Mouse (Mus musculus): Measurements from ENCODE around the gene Adprhl1.

- TF ChIP-seq GATA1 (IDR thresholded peaks at IDR 0.05; ENCODE audit: borderline replicate concordance, low read length) (no peak), FLI1 (IDR thresholded peaks at IDR 0.05; ENCODE audit: low read length) (no peak)
Measured at GRCm38 (mm10) chr8:13180408-13180807, 73.6 kb downstream of the Adprhl1 start.

Measured in megakaryocyte, embryonic 14.5 days (primary cell).